Mouse (Mus musculus) embryonic fibroblast, embryonic 13.5 days (primary cell): ENCODE results near the gene 1700037H04Rik.

Experiments
- CTCF ChIP-seq: IDR thresholded peaks from 2 replicates; pipeline ENCODE4 v1.5.1; 2011; ENCODE audit warnings: mild to moderate bottlenecking, control low read depth, low read length, moderate library complexity, borderline replicate concordance; ENCODE audit not compliant: insufficient read depth
- POLR2A ChIP-seq: IDR thresholded peaks from 2 replicates; pipeline ENCODE4 v1.6.1; 2011; ENCODE audit warnings: low read depth, mild to moderate bottlenecking, control low read depth, low read length, moderate library complexity

- TF ChIP-seq CTCF (no peak), POLR2A (no peak)
Observed at GRCm38 (mm10) chr2:131148353-131149253, 11.3 kb downstream of the 1700037H04Rik start.
